Mouse (Mus musculus) small intestine, adult 2 months (tissue): ENCODE data around the gene Tlr5.

ENCODE experiments used
- CTCF ChIP-seq: fragments of 200-500 bp; IDR thresholded peaks from 2 replicates; pipeline ENCODE4 v1.5.1; 2012; ENCODE audit warnings: low read depth, mild to moderate bottlenecking, control low read depth, inconsistent platforms, low read length, moderate library complexity, mixed read lengths; ENCODE audit not compliant: insufficient replicate concordance, insufficient read length; ENCODE audit errors: extremely low read depth
- POLR2A ChIP-seq: fragments of 200-500 bp; IDR thresholded peaks from 2 replicates; pipeline ENCODE4 v1.6.1; 2012; ENCODE audit warnings: low read depth, mild to moderate bottlenecking, control low read depth, inconsistent platforms, low read length, moderate library complexity

GRCm38 (mm10) chr1:182941921-182942320, 12.7 kb upstream of the Tlr5 start:
- TF ChIP-seq CTCF (no peak), POLR2A (no peak)
